Mouse (Mus musculus) cerebellum, postnatal 4 days (tissue): ENCODE results near the gene Vmn1r115.
"Not testable (repeated sequence)": the region's sequence is repeated elsewhere in the genome, so short reads cannot be mapped to it uniquely, and the experiment has no call there.

ENCODE experiments used
- DNase-seq, 2 experiments: peaks; one replicate each; pipeline ENCODE4 v3.0.0; 2022; ENCODE audit warnings: low spot score in 2 of 2, mixed read lengths in 1 of 2

The Vmn1r115 gene

DNA sequence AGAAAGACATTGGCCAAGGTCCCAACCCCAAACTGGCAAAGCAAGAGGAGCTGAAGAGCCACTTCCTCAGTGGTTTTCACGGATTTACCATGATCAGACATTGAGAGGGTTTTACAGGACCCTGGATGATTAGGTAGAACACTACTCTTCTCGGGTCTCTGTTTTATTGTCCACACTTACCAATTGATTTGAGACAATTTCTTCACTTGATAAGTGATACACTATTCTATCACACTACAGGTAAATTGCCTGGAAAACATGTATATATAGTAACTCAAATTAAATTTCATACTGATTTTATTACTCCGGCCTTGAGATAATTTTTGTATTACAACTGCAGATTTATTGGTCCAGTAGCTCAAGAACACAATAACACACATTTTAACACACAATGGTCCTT is at the start of gene Vmn1r115:
Gene Vmn1r115 (minus strand): TSS at position 101 of the 400 bp plus-strand sequence.
- not testable (repeated sequence) for DNase-seq

DNA sequence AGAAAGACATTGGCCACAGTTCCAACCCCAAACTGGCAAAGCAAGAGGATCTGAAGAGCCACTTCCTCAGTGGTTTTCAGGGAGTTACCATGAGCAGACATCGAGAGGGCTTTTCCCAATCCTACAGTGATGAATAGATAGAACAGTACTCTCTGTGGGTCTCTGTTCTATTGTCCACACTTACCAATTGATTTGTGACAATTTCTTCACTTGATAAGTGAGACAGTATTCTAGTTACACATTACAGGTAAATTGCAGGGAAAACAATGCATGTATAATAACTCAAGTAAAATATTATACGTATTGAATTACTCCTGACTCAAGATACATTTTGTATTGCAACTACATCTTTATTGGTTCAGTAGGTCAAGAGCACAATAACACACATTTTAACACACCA is 39.2 kb upstream of the Vmn1r115 start, which contains the start of gene Vmn1r117:
Gene Vmn1r117 (minus strand): TSS at position 101 of the 400 bp plus-strand sequence.
- not testable (repeated sequence) for DNase-seq

DNA sequence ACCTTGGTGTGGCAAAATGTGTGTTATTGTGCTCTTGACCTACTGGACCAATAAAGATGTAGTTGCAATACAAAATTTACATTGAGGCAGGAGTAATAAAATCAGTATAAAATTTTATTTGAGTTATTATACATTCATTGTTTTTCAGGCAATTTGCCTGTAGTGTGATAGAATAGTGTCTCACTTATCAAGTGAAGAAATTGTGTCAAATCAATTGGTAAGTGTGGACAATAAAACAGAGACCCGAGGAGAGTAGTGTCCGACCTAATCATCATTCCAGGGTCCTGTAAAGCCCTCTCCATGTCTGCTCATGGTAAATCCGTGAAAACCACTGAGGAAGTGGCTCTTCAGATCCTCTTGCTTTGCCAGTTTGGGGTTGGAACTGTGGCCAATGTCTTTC is 27.2 kb upstream of the Vmn1r115 start, which contains the start of gene Vmn1r116:
Gene Vmn1r116 (plus strand): TSS at position 301 of the 400 bp plus-strand sequence.
- DNase-seq, result not testable (repeated sequence)

DNA sequence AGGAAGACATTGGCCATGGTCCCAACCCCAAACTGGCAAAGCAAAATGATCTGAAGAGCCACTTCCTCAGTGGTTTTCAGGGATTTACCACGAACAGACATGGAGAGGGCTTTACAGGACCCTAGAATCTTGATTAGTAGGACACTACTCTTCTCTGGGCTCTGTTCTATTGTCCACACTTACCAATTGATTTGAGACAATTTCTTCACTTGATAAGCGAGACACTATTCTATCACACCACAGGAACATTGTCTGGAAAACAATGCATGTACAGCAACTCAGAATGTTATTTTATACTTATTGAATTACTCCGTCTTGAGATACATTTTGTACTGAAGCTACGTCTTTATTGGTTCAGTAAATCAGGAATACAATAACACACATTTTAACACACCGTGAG is 32.7 kb downstream of the Vmn1r115 start, which contains the start of gene Vmn1r114:
Gene Vmn1r114 (minus strand): TSS at position 101 of the 400 bp plus-strand sequence.
- DNase-seq, result not testable (repeated sequence)
